Mouse (Mus musculus): ENCODE measurements around the gene Hmgn2.

DNA sequence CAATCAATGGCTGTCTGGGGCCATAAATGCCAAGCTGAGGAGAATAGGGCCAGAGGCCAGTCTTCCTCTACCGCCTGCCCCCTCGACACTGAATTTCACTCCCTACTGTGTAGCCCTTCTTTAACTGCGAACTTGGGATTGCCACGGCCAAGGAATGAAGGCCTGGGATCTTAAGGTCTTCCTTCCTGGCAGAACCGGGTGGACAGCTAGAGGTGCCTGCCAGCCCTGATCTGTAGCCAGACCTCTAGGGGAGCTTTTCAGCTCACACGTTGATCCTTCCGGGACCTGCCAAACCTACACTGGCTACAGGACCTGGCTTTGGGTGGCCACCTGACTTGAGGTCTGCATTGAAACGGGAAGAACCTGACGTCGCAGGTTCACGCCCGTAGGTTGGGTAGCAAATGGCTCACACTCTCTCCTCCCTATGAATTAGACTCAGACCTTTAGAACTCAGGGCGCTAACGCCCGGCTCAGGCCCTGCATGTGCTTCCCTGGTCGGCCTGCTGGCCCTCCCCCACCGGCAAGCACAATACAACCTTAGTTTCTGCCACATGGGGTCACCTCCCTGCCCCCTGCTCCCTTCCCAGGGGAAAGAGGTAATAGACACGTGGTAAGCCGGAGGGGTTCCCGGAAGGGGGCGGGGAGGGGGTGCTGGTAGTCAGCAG lies 48.9 kb upstream of the Hmgn2 start:
- TF ChIP-seq CTCF (IDR thresholded peaks at IDR 0.05; ENCODE audit: control insufficient read depth, insufficient read depth, low read length) (no peak), POLR2A (IDR thresholded peaks at IDR 0.05; ENCODE audit: borderline replicate concordance, control insufficient read depth, low read depth, low read length) (no peak)
